Mouse (Mus musculus) CH12.LX (cell line): ENCODE measurements around the gene Tbc1d10a. TPM values are rescaled to one million over a fixed set of nuclear protein-coding genes. Genes with fewer than 3 reads are reported as not detected.
A peak's percentile ranks its signal among the peaks of the same experiment; 100 is the strongest.

ENCODE experiments used
- DNase-seq: peaks from one replicate; pipeline ENCODE4 v3.0.0-alpha.2; 2013; ENCODE audit errors: extremely low read depth
- H3K27ac ChIP-seq: 2 replicates; pipeline ENCODE4 v1.5.1; 2012; ENCODE audit warnings: low read depth, mild to moderate bottlenecking, control low read depth, moderate library complexity; ENCODE audit not compliant: insufficient read depth
- H3K27me3 ChIP-seq: replicated peaks from 2 replicates; pipeline ENCODE3; 2012; ENCODE audit warnings: inconsistent platforms
- H3K36me3 ChIP-seq, 2 experiments: replicated peaks in 1 of 2; 2 replicates each; pipeline versions ENCODE3 to v1.6.1; 2012; ENCODE audit warnings: inconsistent platforms in 1 of 2, low read length in 1 of 2, mild to moderate bottlenecking in 1 of 2, mixed read lengths in 1 of 2, moderate library complexity in 1 of 2; ENCODE audit not compliant: control insufficient read depth in 1 of 2, insufficient read depth in 1 of 2
- H3K4me1 ChIP-seq, 2 experiments: 2 replicates each; pipeline ENCODE4 v1.6.1; 2012; ENCODE audit warnings: inconsistent platforms in 1 of 2, moderate library complexity in 1 of 2; ENCODE audit not compliant: insufficient read depth in 2 of 2, control insufficient read depth in 1 of 2
- H3K4me2 ChIP-seq: 2 replicates; pipeline ENCODE4 v1.6.1; 2012; ENCODE audit warnings: low read depth, mild to moderate bottlenecking, control low read depth; ENCODE audit not compliant: poor library complexity, insufficient read depth, severe bottlenecking
- H3K4me3 ChIP-seq, 3 experiments: fragments of 150-350 bp in 1 of 3; sonication (generic) in 1 of 3; replicated peaks in 1 of 3; 2 replicates each; pipeline versions ENCODE3 to v1.5.1; 2011 to 2012; ENCODE audit warnings: low read depth in 2 of 3, low read length in 2 of 3, mild to moderate bottlenecking in 2 of 3, moderate library complexity in 2 of 3, control low read depth in 1 of 3, improper control_type of control experiment in 1 of 3, inconsistent platforms in 1 of 3, mixed read lengths in 1 of 3; ENCODE audit not compliant: poor library complexity in 1 of 3
- H3K79me2 ChIP-seq: replicated peaks from 2 replicates; pipeline ENCODE4 v1.6.1; 2012; ENCODE audit warnings: mild to moderate bottlenecking, moderate library complexity; ENCODE audit not compliant: control insufficient read depth, poor library complexity, insufficient read depth, severe bottlenecking; ENCODE audit errors: extremely low read depth
- H3K9ac ChIP-seq: 2 replicates; pipeline ENCODE4 v1.6.1; 2012; ENCODE audit warnings: low read depth, mild to moderate bottlenecking, control low read depth, moderate library complexity; ENCODE audit not compliant: insufficient read depth
- H3K9me3 ChIP-seq: replicated peaks from 2 replicates; pipeline ENCODE3; 2012; ENCODE audit warnings: low read length, inconsistent platforms, mixed read lengths
- BHLHE40 ChIP-seq: IDR thresholded peaks from 2 replicates; pipeline ENCODE4 v1.6.1; 2011; ENCODE audit warnings: mild to moderate bottlenecking, low read depth, low read length, improper control_type of control experiment
- CHD1 ChIP-seq: IDR thresholded peaks from 2 replicates; pipeline ENCODE4 v1.6.1; 2012; ENCODE audit warnings: low read depth, low read length, improper control_type of control experiment, inconsistent platforms
- CHD2 ChIP-seq: IDR thresholded peaks from 2 replicates; pipeline ENCODE4 v1.6.1; 2011; ENCODE audit warnings: low read length, improper control_type of control experiment
- CTCF ChIP-seq, 2 experiments: IDR thresholded peaks in 1 of 2; conservative IDR thresholded peaks in 1 of 2; 2 replicates each; pipeline ENCODE4 v1.5.1; 2011 to 2012; ENCODE audit warnings: low read depth in 2 of 2, low read length in 2 of 2, improper control_type of control experiment in 1 of 2, inconsistent platforms in 1 of 2, mild to moderate bottlenecking in 1 of 2, moderate library complexity in 1 of 2
- E2F4 ChIP-seq: IDR thresholded peaks from 2 replicates; pipeline ENCODE4 v1.6.1; 2011; ENCODE audit warnings: low read depth, low read length, improper control_type of control experiment; ENCODE audit not compliant: insufficient replicate concordance
- ELF1 ChIP-seq: IDR thresholded peaks from 2 replicates; pipeline ENCODE4 v1.6.1; 2014; ENCODE audit warnings: low read depth, mild to moderate bottlenecking, inconsistent platforms, low read length, improper control_type of control experiment
- EP300 ChIP-seq: IDR thresholded peaks from 2 replicates; pipeline ENCODE4 v1.6.1; 2011; ENCODE audit warnings: low read length, improper control_type of control experiment
- ETS1 ChIP-seq: conservative IDR thresholded peaks from 2 replicates; pipeline ENCODE4 v1.6.1; 2012; ENCODE audit warnings: low read depth, mild to moderate bottlenecking, inconsistent platforms, low read length, improper control_type of control experiment, moderate library complexity
- GABPA ChIP-seq: IDR thresholded peaks from 2 replicates; pipeline ENCODE4 v1.6.1; 2012; ENCODE audit warnings: low read depth, low read length, improper control_type of control experiment, inconsistent platforms; ENCODE audit not compliant: insufficient replicate concordance
- HCFC1 ChIP-seq: IDR thresholded peaks from 2 replicates; pipeline ENCODE4 v1.6.1; 2012; ENCODE audit warnings: low read depth, mild to moderate bottlenecking, inconsistent platforms, low read length, improper control_type of control experiment
- IRF4 ChIP-seq: IDR thresholded peaks from 2 replicates; pipeline ENCODE4 v1.6.1; 2014; ENCODE audit warnings: low read depth, mild to moderate bottlenecking, inconsistent platforms, low read length, improper control_type of control experiment
- JUN ChIP-seq: IDR thresholded peaks from 2 replicates; pipeline ENCODE4 v1.6.1; 2011; ENCODE audit warnings: low read depth, mild to moderate bottlenecking, low read length, improper control_type of control experiment, moderate library complexity; ENCODE audit not compliant: insufficient read depth
- JUND ChIP-seq: conservative IDR thresholded peaks from 2 replicates; pipeline ENCODE4 v1.6.1; 2011; ENCODE audit warnings: low read depth, low read length, improper control_type of control experiment
- KAT2A ChIP-seq: IDR thresholded peaks from 2 replicates; pipeline ENCODE4 v1.6.1; 2012; ENCODE audit warnings: low read length, improper control_type of control experiment, inconsistent platforms; ENCODE audit not compliant: insufficient replicate concordance
- MAFK ChIP-seq: IDR thresholded peaks from 2 replicates; pipeline ENCODE4 v1.6.1; 2011; ENCODE audit warnings: low read length, improper control_type of control experiment; ENCODE audit not compliant: insufficient replicate concordance
- MAX ChIP-seq: IDR thresholded peaks from 2 replicates; pipeline ENCODE4 v1.6.1; 2011; ENCODE audit warnings: low read length, improper control_type of control experiment
- MAZ ChIP-seq: IDR thresholded peaks from 2 replicates; pipeline ENCODE4 v1.6.1; 2012; ENCODE audit warnings: low read depth, mild to moderate bottlenecking, inconsistent platforms, low read length, improper control_type of control experiment, moderate library complexity
- MEF2A ChIP-seq: IDR thresholded peaks from 2 replicates; pipeline ENCODE4 v1.6.1; 2014; ENCODE audit warnings: low read depth, mild to moderate bottlenecking, inconsistent platforms, low read length, improper control_type of control experiment, borderline replicate concordance
- MXI1 ChIP-seq: IDR thresholded peaks from 2 replicates; pipeline ENCODE4 v1.6.1; 2011; ENCODE audit warnings: mild to moderate bottlenecking, low read depth, low read length, improper control_type of control experiment
- MYC ChIP-seq: IDR thresholded peaks from 2 replicates; pipeline ENCODE4 v1.6.1; 2011; ENCODE audit warnings: low read depth, mild to moderate bottlenecking, improper control_type of control experiment, low read length
- NELFE ChIP-seq: IDR thresholded peaks from 2 replicates; pipeline ENCODE4 v1.6.1; 2011; ENCODE audit warnings: low read depth, low read length, improper control_type of control experiment
- NRF1 ChIP-seq: IDR thresholded peaks from 2 replicates; pipeline ENCODE4 v1.6.1; 2014; ENCODE audit warnings: low read depth, mild to moderate bottlenecking, inconsistent platforms, low read length, improper control_type of control experiment, moderate library complexity
- PAX5 ChIP-seq: IDR thresholded peaks from 2 replicates; pipeline ENCODE4 v1.6.1; 2012; ENCODE audit warnings: low read length, inconsistent platforms, mixed read lengths
- POLR2A ChIP-seq: IDR thresholded peaks from 2 replicates; pipeline ENCODE4 v1.6.1; 2011; ENCODE audit warnings: low read depth, mild to moderate bottlenecking, improper control_type of control experiment, low read length
- POLR2AphosphoS2 ChIP-seq: IDR thresholded peaks from 2 replicates; pipeline ENCODE4 v1.6.1; 2011; ENCODE audit warnings: low read depth, low read length, improper control_type of control experiment
- RAD21 ChIP-seq: IDR thresholded peaks from 2 replicates; pipeline ENCODE4 v1.6.1; 2011; ENCODE audit warnings: low read depth, mild to moderate bottlenecking, low read length, improper control_type of control experiment, moderate library complexity
- RCOR1 ChIP-seq: conservative IDR thresholded peaks from 2 replicates; pipeline ENCODE4 v1.6.1; 2012; ENCODE audit warnings: low read depth, mild to moderate bottlenecking, inconsistent platforms, low read length, improper control_type of control experiment
- SIN3A ChIP-seq: IDR thresholded peaks from 2 replicates; pipeline ENCODE4 v1.6.1; 2012; ENCODE audit warnings: low read length, improper control_type of control experiment, inconsistent platforms
- SMC3 ChIP-seq: IDR thresholded peaks from 2 replicates; pipeline ENCODE4 v1.6.1; 2011; ENCODE audit warnings: low read depth, low read length, improper control_type of control experiment
- TBP ChIP-seq: conservative IDR thresholded peaks from 2 replicates; pipeline ENCODE4 v1.6.1; 2011; ENCODE audit warnings: low read depth, low read length, improper control_type of control experiment
- TCF12 ChIP-seq: IDR thresholded peaks from 2 replicates; pipeline ENCODE4 v1.6.1; 2014; ENCODE audit warnings: low read depth, mild to moderate bottlenecking, inconsistent platforms, low read length, improper control_type of control experiment
- UBTF ChIP-seq: IDR thresholded peaks from 2 replicates; pipeline ENCODE4 v1.6.1; 2012; ENCODE audit warnings: low read depth, mild to moderate bottlenecking, inconsistent platforms, low read length, improper control_type of control experiment, moderate library complexity
- USF1 ChIP-seq: IDR thresholded peaks from 2 replicates; pipeline ENCODE4 v1.6.1; 2014; ENCODE audit warnings: low read depth, mild to moderate bottlenecking, inconsistent platforms, low read length, improper control_type of control experiment
- USF2 ChIP-seq: conservative IDR thresholded peaks from 2 replicates; pipeline ENCODE4 v1.6.1; 2011; ENCODE audit warnings: low read depth, low read length, improper control_type of control experiment
- ZC3H11A ChIP-seq: IDR thresholded peaks from 2 replicates; pipeline ENCODE4 v1.6.1; 2012; ENCODE audit warnings: low read depth, mild to moderate bottlenecking, inconsistent platforms, low read length, improper control_type of control experiment
- ZKSCAN1 ChIP-seq: IDR thresholded peaks from 2 replicates; pipeline ENCODE4 v1.6.1; 2012; ENCODE audit warnings: low read depth, inconsistent platforms, low read length, improper control_type of control experiment, borderline replicate concordance
- ZMIZ1 ChIP-seq: IDR thresholded peaks from 2 replicates; pipeline ENCODE4 v1.6.1; 2012; ENCODE audit warnings: low read depth, mild to moderate bottlenecking, inconsistent platforms, low read length, improper control_type of control experiment
- ZNF384 ChIP-seq: IDR thresholded peaks from 2 replicates; pipeline ENCODE4 v1.6.1; 2012; ENCODE audit warnings: low read depth, low read length, improper control_type of control experiment, inconsistent platforms
- dilution Hi-C: fragments of 300-500 bp; cut with MboI; formaldehyde crosslinking; loops from 2 replicates; pipeline ENCODE4 v1.14.3; 2020; ENCODE audit warnings: low sequenced_read_pairs; ENCODE audit not compliant: extremely low pct_unique_long_range_greater_than_20kb, extremely low pct_ligation_motif_present
- in situ Hi-C: fragments of 300-500 bp; cut with MboI; formaldehyde crosslinking; loops from 3 replicates; pipeline ENCODE4 v1.14.3; 2019; ENCODE audit warnings: low sequenced_read_pairs, low pct_ligation_motif_present, low pct_unique_long_range_greater_than_20kb, mixed read lengths
- polyA plus RNA-seq: library from polyadenylated mRNA; unstranded; fragments of >175 nt; gene quantifications from 2 replicates; pipeline ENCODE4 v1.2.1, GENCODE M21; 2012; ENCODE audit warnings: low read depth; ENCODE audit not compliant: insufficient read length
- total RNA-seq, 2 experiments: library from RNA; depleted of rRNA; stranded (reverse); fragments of 300-350 nt in 1 of 2; fragments of >200 nt in 1 of 2; gene quantifications; 2 replicates each; pipeline ENCODE4 v1.2.3; 2012 to 2014

The Tbc1d10a gene
- total and polyA plus RNA-seq, 3 experiments: 30.3 to 33.9 (median 33.5) TPM

DNA sequence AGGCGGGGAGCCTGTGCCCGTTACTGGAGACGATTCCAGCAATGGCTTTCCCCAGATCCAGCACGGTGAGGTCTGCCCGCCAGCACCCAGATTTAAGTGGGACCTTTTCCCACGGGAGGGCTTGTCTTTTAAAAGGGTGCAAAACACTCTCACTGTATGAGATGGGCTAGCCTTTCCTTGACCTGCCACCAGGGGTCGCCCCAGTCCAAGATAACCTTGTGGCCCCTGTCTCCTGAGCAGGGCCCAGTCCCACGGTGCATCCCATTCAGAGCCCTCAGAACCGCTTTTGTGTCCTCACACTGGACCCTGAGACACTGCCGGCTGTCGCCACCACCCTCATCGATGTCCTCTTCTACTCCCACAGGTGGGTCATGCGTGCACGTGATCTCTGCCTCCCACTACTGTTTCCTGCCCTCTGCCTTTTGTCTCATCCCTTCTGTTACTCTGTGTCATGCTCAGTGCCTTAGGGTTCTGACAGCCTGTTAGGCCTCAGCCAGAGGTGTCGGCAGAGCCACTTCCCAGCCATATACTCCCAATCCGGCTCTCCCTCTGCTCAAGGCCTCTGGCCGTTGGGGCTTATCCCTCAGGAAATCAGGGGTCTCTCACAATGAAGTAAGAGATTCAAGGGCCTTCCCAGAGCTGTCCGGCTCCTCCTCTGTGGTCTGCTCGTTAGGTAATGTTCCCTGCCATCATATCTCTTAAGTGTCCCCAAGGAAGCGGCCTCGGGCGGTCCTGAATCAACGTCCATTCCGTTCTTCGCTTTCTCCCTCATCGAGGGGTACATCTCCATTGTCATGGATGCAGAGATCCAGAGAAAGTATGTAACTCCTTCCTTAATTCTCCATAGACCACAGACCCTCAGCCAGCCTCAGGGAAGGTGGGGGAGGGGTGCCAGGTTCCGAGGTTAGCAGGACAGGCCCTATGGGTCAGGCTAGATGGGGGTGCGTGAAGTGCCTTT lies 34.1 kb downstream of the Tbc1d10a start:
- dilution Hi-C loops: no loop called here
- H3K9ac ChIP-seq: no peak overlapping the region
- no peak overlapping the region for H3K27ac ChIP-seq
- H3K4me1 ChIP-seq: peaks cover 23 to 63% of the 10 kb centered on the region in 2 experiments
- DNase-seq: peak; percentile 93
- peak overlapping the region in 1 of 3 experiments; percentile 39 for H3K4me3 ChIP-seq
- TF ChIP-seq CHD2 (no peak), USF2 (no peak), USF1 (no peak), NELFE (peak; percentile 32; the same call in 1 of the 2 replicates), CTCF (conservative IDR thresholded peaks at IDR 0.05 in 1 of 2, IDR thresholded peaks at IDR 0.05 in 1 of 2; ENCODE audit: low read depth in 2 of 2, low read length in 2 of 2) (peak; percentile 93 to 99), E2F4 (no peak), CHD1 (no peak), MAZ (no peak), GABPA (no peak), ZMIZ1 (no peak), EP300 (no peak), MEF2A (peak; percentile 33; the same call in 1 of the 2 replicates), KAT2A (no peak), PAX5 (no peak), MXI1 (no peak; the same call in 1 of the 2 replicates), BHLHE40 (peak; percentile 31; the same call in 1 of the 2 replicates), SMC3 (peak; percentile 100), IRF4 (no peak), ZC3H11A (peak; percentile 98), TCF12 (no peak), JUND (no peak), RAD21 (peak; percentile 100), JUN (no peak), POLR2A (no peak), POLR2AphosphoS2 (no peak), ZKSCAN1 (no peak), TBP (no peak), RCOR1 (no peak), ZNF384 (no peak), ELF1 (peak; percentile 27; the same call in 1 of the 2 replicates), ETS1 (no peak), NRF1 (no peak), SIN3A (no peak), MAFK (no peak), HCFC1 (no peak), MAX (no peak), MYC (no peak), UBTF (no peak)
- TF ChIP-seq, all 38 proteins: peak for 8
- in situ Hi-C loops: loop anchor here (5.0 kb wide), 1 partner anchor 37 kb away; the partner anchor contains the start of gene Lif
- Histone ChIP-seq H3K27me3 (no peaks in the 10 kb centered on the region), H3K79me2 (no peaks in the 10 kb centered on the region), H3K36me3 (peaks cover 1 to 11% of the 10 kb centered on the region in 2 experiments), H3K4me2 (peak overlapping the region; percentile 18; the same call in 1 of the 2 replicates), H3K9me3 (no peaks in the 10 kb centered on the region)
